Mouse (Mus musculus): ENCODE results near the gene Cdc42ep1. TPM values are rescaled to one million over a fixed set of nuclear protein-coding genes. Genes with fewer than 3 reads are reported as not detected.

The Cdc42ep1 gene
- polyA plus RNA-seq, 1 experiment from 2014 or later, result 12.6 TPM

DNA sequence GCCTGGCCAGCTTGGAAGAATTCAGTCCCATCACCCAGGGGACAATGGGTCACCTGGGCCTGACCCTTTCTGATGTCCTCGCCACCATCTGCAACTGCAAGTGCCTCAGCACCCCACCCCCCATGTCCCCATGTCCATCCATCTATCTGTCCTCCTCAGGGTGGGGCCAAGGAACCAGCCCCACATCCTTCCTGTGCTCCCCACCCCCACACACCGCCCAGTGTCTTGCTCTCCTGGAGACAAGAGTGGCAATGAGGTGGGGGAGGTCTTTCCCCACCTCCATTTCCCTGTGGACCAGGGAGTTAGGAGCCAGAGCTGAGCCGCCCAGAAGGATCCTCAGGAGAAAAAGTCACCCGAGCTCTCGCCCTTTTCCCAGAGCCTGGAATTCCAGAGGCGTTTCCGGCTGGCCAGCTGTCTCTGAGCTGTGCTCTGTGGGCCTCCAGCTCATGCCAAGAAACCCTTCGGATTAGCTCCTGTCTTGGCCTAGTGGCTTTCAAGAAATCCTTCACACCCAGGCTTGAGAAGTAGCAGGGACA lies 6.3 kb upstream of the Cdc42ep1 start:
- ATAC-seq (no peak), DNase-seq (no peak)
- Histone ChIP-seq H3K4me3 (ENCODE audit: low read depth, low read length) (no peak overlapping the region), H3K27me3 (ENCODE audit: insufficient read depth, low read length) (no peaks in the 10 kb centered on the region), H3K36me3 (replicated peaks; ENCODE audit: insufficient read depth, low read length) (no peaks in the 10 kb centered on the region), H3K4me1 (ENCODE audit: insufficient read depth) (peaks cover 32% of the 10 kb centered on the region), H3K4me2 (ENCODE audit: low read depth, low read length) (no peak overlapping the region), H3K27ac (ENCODE audit: low read depth) (peak overlapping the region; percentile 75), H3K9me3 (ENCODE audit: low read length) (no peaks in the 10 kb centered on the region), H3K9ac (replicated peaks) (no peak overlapping the region)
- TF ChIP-seq EP300 (IDR thresholded peaks at IDR 0.05; ENCODE audit: low read depth), result no peak
- TF ChIP-seq CTCF (IDR thresholded peaks at IDR 0.05; ENCODE audit: low read depth), result no peak
- 74% methylated on average over 8 of the region's 8 CpGs for WGBS (ENCODE audit: insufficient replicate concordance)

DNA sequence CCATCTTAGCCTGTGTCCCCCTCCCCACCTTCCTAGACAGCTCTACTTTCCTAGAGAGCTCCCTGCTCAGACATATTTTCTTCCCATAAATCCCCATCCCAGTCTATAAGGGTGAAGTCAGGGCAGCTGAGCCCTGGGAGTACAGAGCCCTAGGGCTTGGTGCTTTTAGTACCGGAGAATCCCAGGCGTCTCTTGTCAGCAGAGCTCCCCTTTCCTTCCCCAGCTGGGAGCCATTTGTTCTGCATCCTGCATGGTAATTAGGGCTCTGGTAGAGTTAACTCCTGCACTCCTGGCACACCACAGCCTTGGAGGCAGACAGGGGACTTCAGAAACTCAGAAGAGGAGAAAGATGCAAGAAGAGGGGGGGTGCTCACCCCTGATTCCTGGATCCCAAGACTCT lies 2.7 kb upstream of the Cdc42ep1 start:
- H3K4me1 ChIP-seq (ENCODE audit: insufficient read depth), result peaks cover 19% of the 10 kb centered on the region
- no peak overlapping the region for H3K9ac ChIP-seq (replicated peaks)
- H3K36me3 ChIP-seq (replicated peaks; ENCODE audit: insufficient read depth, low read length), result no peaks in the 10 kb centered on the region
- peaks cover 16% of the 10 kb centered on the region for H3K27me3 ChIP-seq (ENCODE audit: insufficient read depth, low read length)
- no peak for TF ChIP-seq EP300 (IDR thresholded peaks at IDR 0.05; ENCODE audit: low read depth)
- no peak for TF ChIP-seq CTCF (IDR thresholded peaks at IDR 0.05; ENCODE audit: low read depth)
- no peaks in the 10 kb centered on the region for H3K9me3 ChIP-seq (ENCODE audit: low read length)
- no peak overlapping the region for H3K4me2 ChIP-seq (ENCODE audit: low read depth, low read length)
- DNase-seq (no peak), ATAC-seq (no peak)
- H3K27ac ChIP-seq (ENCODE audit: low read depth), result no peak overlapping the region
- H3K4me3 ChIP-seq (ENCODE audit: low read depth, low read length), result no peak overlapping the region
- 45% methylated on average over 2 of the region's 2 CpGs for WGBS (ENCODE audit: insufficient replicate concordance)

DNA sequence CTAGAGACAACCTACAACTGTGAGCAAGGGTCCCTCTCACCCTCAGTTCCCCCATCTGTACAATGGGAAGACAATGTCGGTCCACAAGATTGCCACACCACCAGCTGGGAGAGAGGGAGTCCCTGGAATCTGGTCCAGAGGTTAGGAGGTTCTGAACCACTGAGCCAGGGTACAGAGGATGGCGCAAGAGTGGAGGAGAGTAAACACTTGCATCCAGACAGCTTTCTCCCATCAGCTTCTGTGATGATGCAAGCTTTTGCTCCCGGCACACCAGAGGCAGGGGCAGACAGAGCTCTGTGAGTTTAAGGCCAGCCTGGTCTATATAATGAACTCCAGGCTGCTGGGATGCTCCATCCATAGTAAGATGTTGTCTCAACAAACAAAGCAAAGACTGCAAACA lies 2.2 kb upstream of the Cdc42ep1 start:
- Histone ChIP-seq H3K4me1 (ENCODE audit: insufficient read depth) (peaks cover 18% of the 10 kb centered on the region), H3K4me2 (ENCODE audit: low read depth, low read length) (no peak overlapping the region), H3K27me3 (ENCODE audit: insufficient read depth, low read length) (peaks cover 18% of the 10 kb centered on the region), H3K36me3 (replicated peaks; ENCODE audit: insufficient read depth, low read length) (no peaks in the 10 kb centered on the region), H3K9me3 (ENCODE audit: low read length) (no peaks in the 10 kb centered on the region), H3K9ac (replicated peaks) (no peak overlapping the region), H3K27ac (ENCODE audit: low read depth) (0 out of 2 replicates have a peak overlapping the region, but pooled peaks have one; percentile 60), H3K4me3 (ENCODE audit: low read depth, low read length) (no peak overlapping the region)
- ATAC-seq (peak; percentile 73), DNase-seq (peak; percentile 79)
- 38% methylated on average over 3 of the region's 3 CpGs for WGBS (ENCODE audit: insufficient replicate concordance)
- TF ChIP-seq EP300 (IDR thresholded peaks at IDR 0.05; ENCODE audit: low read depth), result peak; percentile 81
- no peak for TF ChIP-seq CTCF (IDR thresholded peaks at IDR 0.05; ENCODE audit: low read depth)

DNA sequence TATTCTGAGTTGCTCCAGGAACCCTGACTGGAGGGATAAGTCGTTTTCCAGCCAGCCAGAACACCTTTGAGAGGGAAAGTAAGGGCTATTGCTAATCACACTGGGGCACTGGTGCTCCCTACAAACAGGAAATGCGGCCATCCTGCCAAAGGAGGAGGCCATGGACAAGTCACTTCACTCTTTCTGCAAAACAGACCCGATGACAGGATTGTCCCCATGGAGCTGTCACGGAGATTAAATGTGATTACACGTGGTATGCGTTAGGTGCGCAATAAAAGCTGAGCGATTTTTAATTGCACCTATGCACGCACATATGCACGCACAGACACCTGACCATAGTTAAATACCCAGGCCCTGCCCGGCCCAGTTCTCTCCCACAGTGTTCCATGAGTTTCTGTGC lies 1.7 kb upstream of the Cdc42ep1 start:
- no peak overlapping the region for H3K9ac ChIP-seq (replicated peaks)
- H3K27ac ChIP-seq (ENCODE audit: low read depth), result 0 out of 2 replicates have a peak overlapping the region, but pooled peaks have one; percentile 60
- peaks cover 18% of the 10 kb centered on the region for H3K27me3 ChIP-seq (ENCODE audit: insufficient read depth, low read length)
- no peaks in the 10 kb centered on the region for H3K9me3 ChIP-seq (ENCODE audit: low read length)
- no peak overlapping the region for H3K4me3 ChIP-seq (ENCODE audit: low read depth, low read length)
- H3K4me2 ChIP-seq (ENCODE audit: low read depth, low read length), result no peak overlapping the region
- no peaks in the 10 kb centered on the region for H3K36me3 ChIP-seq (replicated peaks; ENCODE audit: insufficient read depth, low read length)
- no peak for ATAC-seq
- H3K4me1 ChIP-seq (ENCODE audit: insufficient read depth), result peaks cover 17% of the 10 kb centered on the region
- no peak for TF ChIP-seq EP300 (IDR thresholded peaks at IDR 0.05; ENCODE audit: low read depth)
- no peak for TF ChIP-seq CTCF (IDR thresholded peaks at IDR 0.05; ENCODE audit: low read depth)
- no peak for DNase-seq
- 68% methylated on average over 11 of the region's 11 CpGs for WGBS (ENCODE audit: insufficient replicate concordance)

- Histone ChIP-seq H3K27ac (ENCODE audit: low read depth) (0 out of 2 replicates have a peak overlapping the region, but pooled peaks have one; percentile 60), H3K4me3 (ENCODE audit: low read depth, low read length) (no peak overlapping the region), H3K9ac (replicated peaks) (no peak overlapping the region), H3K4me1 (ENCODE audit: insufficient read depth) (peaks cover 22% of the 10 kb centered on the region), H3K4me2 (ENCODE audit: low read depth, low read length) (no peak overlapping the region), H3K36me3 (replicated peaks; ENCODE audit: insufficient read depth, low read length) (no peaks in the 10 kb centered on the region), H3K27me3 (ENCODE audit: insufficient read depth, low read length) (peaks cover 18% of the 10 kb centered on the region), H3K9me3 (ENCODE audit: low read length) (no peaks in the 10 kb centered on the region)
- 58% methylated on average over 6 of the region's 6 CpGs for WGBS (ENCODE audit: insufficient replicate concordance)
- ATAC-seq, result no peak
- TF ChIP-seq EP300 (IDR thresholded peaks at IDR 0.05; ENCODE audit: low read depth) (no peak), CTCF (IDR thresholded peaks at IDR 0.05; ENCODE audit: low read depth) (no peak)
- DNase-seq, result no peak
Observed at GRCm38 (mm10) chr15:78841161-78841790, 1.1 kb upstream of the Cdc42ep1 start.

DNA sequence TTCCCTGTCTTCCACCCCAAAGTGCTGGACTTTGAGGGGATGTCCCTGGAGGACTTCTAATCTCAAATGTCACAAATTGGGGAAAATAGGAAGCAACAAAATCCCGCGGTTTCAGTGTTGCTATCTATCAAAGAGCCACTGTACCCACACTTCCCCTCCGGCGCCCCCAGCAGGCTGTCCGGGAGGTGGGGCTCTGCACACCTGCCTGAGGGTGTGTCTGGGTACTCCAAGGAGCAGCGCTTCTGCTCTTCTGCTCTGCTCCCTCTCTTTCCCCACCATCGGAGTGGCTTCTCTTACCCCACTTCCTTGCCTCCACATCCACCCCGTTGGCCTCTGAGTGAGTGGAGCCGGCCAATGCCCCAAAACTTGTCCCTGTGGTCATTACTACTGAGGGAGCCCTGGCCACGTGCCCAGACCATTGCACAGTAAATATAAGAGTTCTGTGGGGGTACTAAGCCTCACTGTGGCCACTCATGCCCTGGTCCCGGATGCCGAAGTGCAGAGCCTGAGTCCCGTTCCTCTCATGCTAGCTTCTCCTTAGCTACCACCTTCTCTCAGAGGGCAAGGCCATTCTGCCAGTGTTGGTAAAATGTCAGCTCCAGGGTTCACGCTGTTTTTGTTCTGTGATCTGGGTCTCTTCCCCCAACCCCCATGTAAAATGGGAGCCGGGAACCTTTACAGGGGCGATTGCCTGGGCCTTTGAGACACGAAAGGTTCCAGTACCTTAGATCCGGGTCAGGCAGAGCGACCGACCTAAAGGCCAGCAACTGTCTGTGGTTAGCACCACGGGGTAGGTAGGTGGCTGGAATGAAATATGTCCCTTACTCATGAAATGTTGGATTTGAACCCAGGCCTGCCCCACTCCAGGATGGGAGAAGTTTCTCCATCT lies 1.4 kb downstream of the Cdc42ep1 start:
- 19% methylated on average over 21 of the region's 21 CpGs for WGBS (ENCODE audit: insufficient replicate concordance)
- no peaks in the 10 kb centered on the region for H3K9me3 ChIP-seq (ENCODE audit: low read length)
- H3K27me3 ChIP-seq (ENCODE audit: insufficient read depth, low read length), result peaks cover 18% of the 10 kb centered on the region
- peak overlapping the region; percentile 75 for H3K4me2 ChIP-seq (ENCODE audit: low read depth, low read length)
- H3K36me3 ChIP-seq (replicated peaks; ENCODE audit: insufficient read depth, low read length), result peaks cover 9% of the 10 kb centered on the region
- peak; percentile 71 for DNase-seq
- peak; percentile 16 for ATAC-seq
- peak overlapping the region; percentile 68 for H3K4me3 ChIP-seq (ENCODE audit: low read depth, low read length)
- peak overlapping the region; percentile 97 for H3K27ac ChIP-seq (ENCODE audit: low read depth)
- peak overlapping the region; percentile 80 for H3K9ac ChIP-seq (replicated peaks)
- TF ChIP-seq CTCF (IDR thresholded peaks at IDR 0.05; ENCODE audit: low read depth), result peak; percentile 37; the same call in 1 of the 2 replicates
- 0 out of 2 replicates have a peak, but pooled peaks have one; percentile 1 for TF ChIP-seq EP300 (IDR thresholded peaks at IDR 0.05; ENCODE audit: low read depth)
- peaks cover 29% of the 10 kb centered on the region for H3K4me1 ChIP-seq (ENCODE audit: insufficient read depth)
